Mouse (Mus musculus): ENCODE measurements around the gene Rbms3.

The Rbms3 gene

DNA sequence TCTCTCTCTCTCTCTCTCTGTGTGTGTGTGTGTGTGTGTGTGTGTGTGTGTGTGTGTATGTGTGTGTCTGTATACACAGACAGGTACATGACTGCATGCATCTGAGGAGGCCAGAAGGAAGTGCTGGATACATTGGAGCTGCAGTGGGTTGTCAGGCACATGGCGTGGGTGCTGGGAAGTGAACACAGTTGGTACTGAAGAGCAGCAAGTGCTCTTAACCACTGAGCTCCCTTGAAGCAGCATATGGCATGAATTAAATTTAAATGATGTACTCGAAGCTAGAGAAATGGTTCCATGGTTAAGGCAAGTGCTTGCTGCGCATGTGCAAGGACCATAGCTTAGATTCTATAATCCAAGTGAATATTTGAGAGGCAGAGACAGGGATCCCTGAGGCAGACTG, 772.6 kb downstream of the Rbms3 start:
- intact Hi-C loops (cut with DNase I), result no loop called here

DNA sequence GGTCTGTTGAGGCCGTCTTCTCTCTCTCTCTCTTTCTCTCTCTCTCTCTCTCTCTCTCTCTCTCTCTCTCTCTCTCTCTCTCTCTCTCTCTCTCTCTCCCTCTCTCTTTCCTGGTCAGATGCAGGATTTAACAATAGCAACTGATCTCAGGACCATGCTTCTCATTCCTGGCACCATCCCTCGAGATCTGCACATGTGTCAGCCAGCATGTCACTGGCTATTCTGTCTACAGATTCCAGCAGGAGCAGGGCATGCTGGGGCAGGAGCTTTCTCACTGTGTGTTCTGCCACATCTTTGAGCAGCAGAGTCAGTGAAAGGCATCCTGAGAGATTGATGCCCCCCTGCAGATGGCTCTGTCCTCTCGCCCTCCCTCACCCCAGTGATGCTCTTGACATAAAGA, 774.0 kb downstream of the Rbms3 start:
- intact Hi-C loops (cut with DNase I), result no loop called here

- intact Hi-C loops (cut with DNase I), result no loop called here
Observed at GRCm38 (mm10) chr9:116848905-116849304, 780.8 kb downstream of the Rbms3 start.

- intact Hi-C loops (cut with DNase I), result no loop called here
Observed at GRCm38 (mm10) chr9:116848166-116848565, 781.5 kb downstream of the Rbms3 start.

- intact Hi-C loops (cut with DNase I), result no loop called here
Observed at GRCm38 (mm10) chr9:116847241-116848135, 782.2 kb downstream of the Rbms3 start.

- intact Hi-C loops (cut with DNase I), result no loop called here
Observed at GRCm38 (mm10) chr9:116834949-116835348, 794.8 kb downstream of the Rbms3 start.

DNA sequence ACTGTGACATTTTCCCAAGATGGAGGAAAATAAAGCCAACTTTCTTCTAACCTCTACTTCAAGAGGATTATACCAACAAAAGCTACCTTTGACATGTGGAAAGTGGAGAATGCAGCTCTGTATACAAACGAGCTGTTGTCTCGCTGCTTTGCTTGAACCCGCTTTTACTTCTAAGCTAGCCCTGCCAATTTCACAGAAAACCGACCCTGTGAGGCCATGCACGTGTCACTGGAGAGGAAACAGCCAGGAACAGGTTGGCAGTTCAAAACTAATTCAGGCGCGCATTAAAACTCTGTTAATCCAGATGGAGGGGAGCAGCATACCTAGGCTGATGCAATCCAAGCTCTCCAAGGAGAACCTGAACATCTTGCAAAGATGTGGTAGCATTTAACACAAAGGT, 796.0 kb downstream of the Rbms3 start:
- intact Hi-C loops (cut with DNase I), result no loop called here

- intact Hi-C loops (cut with DNase I), result no loop called here
Observed at GRCm38 (mm10) chr9:116832822-116833221, 796.9 kb downstream of the Rbms3 start.

DNA sequence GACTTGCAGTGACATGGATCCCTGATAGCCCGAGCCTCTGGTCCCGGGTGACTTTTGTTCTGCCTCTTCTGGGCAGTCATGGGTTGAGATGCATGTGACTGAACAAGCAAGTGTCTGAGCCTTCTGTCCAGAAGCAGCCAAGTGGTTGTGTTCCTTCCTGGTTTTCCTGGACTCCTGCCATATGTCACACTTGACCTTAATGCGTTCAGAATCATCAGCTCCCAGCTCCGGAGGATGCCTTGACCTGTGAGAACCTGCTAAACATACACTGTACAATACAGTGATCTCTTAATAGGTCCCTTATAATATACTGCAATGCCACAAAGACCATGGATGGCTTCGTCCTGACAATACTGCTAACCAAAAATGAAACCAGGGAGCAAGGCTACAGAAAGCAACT, 798.3 kb downstream of the Rbms3 start:
- intact Hi-C loops (cut with DNase I), result no loop called here

GRCm38 (mm10) chr9:116829929-116830328, 799.8 kb downstream of the Rbms3 start:
- intact Hi-C loops (cut with DNase I), result no loop called here

- intact Hi-C loops (cut with DNase I), result no loop called here
Observed at GRCm38 (mm10) chr9:116821601-116822000, 808.1 kb downstream of the Rbms3 start.

DNA sequence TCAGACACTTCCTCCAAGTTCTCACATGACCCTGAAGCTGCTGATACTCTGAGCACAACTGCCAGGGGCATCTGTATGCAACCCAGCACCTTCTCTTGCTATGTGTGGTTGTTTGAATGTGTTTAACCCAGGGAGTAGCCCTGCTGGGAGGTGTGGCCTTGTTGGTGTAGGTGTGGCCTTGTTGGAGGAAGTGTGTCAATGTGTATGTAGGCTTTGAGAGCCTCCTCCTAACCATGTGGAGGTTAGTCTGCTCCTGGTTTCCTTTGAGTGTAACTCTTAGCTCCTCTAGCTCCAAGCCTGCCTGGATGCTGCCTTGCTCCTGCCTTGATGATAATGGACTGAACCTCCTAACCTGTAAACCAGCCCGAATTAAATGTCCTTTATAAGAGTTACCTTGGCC, 812.5 kb downstream of the Rbms3 start:
- intact Hi-C loops (cut with DNase I), result no loop called here

GRCm38 (mm10) chr9:116814495-116815094, 815.1 kb downstream of the Rbms3 start:
- intact Hi-C loops (cut with DNase I), result no loop called here

DNA sequence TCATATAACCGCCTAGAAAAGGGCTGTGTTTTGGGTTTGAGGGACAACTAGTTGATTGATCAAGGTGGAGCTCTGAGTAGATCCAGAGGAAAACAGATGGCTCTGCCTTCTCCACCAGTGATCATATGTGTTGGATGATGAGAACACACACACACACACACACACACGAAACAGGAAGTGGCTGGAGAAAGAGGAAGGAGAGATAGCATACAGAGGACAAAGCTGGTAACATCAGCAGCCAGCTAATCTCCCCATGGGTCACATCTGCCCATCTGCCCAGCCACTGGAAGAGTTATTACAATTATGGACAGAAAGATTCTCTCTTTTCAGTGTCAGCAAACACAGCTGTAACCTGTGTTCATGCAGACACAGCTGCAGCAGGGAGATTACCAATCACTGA, 816.3 kb downstream of the Rbms3 start:
- intact Hi-C loops (cut with DNase I), result no loop called here

- intact Hi-C loops (cut with DNase I), result no loop called here
Observed at GRCm38 (mm10) chr9:116809260-116809659, 820.5 kb downstream of the Rbms3 start.

DNA sequence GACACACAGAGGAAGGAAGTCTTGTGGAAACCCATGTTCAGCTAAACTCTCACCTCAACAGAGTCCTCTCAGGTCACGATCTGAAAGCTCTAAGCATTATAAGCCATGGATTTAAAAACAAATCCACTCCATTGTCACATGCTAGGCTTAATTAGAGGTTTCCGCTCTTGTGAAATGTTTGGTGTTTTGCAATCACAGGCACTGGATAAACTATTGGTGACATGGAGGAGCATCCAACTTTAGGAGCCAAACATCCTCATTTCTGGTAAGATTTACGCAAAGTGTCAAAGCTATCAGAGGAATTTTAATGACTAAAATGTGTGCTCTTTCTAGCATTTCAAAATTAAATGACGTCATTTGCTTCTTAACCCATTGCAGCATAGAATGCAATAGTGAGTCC, 821.3 kb downstream of the Rbms3 start:
- intact Hi-C loops (cut with DNase I), result no loop called here

GRCm38 (mm10) chr9:116807166-116808081, 822.3 kb downstream of the Rbms3 start:
- intact Hi-C loops (cut with DNase I), result no loop called here

DNA sequence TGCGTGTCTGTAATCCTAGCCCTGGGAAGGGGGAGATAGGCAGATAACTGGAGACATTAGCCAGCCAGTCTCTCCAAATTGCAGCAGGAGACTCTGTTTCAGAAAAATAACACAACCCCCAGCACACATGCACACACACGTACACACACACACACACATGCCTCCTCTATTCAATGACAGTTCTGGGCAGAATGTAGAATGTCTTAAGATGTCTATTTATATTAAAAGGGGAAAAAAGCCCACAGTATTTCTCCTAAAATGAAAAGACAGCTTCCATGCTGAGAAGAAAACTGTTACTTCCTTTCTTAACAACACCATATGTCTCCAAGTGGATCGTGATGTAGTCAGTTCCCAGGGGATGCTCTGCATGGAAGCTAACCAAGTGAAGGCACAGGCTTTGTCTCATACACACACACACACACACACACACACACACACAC, 826.4 kb downstream of the Rbms3 start:
- intact Hi-C loops (cut with DNase I), result no loop called here

DNA sequence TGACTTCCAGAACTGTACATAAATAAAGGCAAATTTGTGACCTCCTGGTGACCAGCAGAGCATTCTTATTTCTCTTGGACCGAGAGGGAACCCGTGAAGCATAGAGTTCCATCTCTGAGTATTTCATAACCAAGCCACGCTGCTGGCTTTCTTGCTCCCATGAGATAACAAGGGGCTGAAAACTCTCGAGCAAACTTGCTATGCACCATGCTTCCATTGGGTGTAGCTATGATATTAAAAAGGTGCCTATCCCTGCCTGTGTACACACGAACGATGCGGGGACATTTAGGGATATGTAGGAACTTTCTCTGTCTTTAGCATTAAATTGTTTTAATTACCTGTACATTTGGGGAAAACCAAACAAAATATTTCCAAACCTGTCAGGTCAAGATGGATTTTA, 827.1 kb downstream of the Rbms3 start:
- intact Hi-C loops (cut with DNase I), result no loop called here

DNA sequence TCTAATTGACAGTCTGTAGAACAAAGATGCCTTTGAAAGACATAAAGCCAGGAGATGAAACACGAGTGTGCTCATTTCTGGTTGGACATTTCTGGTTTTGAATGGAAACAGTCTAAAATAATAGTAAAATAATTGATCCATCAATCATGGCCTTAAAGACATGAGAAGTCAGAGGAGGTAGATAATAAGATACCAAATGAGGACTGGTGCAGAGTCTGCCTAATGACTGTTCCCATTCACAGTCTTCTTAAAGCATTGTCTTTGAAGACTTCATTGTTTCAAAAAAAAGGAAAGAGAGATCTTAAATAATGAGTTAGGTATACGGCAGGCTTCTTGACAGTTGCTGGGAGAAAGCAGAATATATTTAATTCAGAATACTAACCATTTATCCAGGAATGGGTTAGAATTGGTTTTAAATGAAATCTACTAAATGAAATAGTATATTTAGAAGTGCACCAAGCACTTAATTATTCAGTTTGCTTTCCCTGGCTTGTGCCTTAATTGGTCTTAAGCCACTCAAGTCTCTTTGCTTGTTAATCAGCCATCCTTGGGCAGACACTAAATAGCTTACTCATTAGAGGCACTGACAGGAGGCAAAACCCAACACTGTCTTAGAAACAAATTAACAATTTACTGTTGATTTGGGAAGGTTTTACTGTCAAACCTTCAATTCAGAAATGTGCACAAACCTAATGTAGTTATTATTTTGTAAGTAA, 834.3 kb downstream of the Rbms3 start:
- intact Hi-C loops (cut with DNase I), result no loop called here

DNA sequence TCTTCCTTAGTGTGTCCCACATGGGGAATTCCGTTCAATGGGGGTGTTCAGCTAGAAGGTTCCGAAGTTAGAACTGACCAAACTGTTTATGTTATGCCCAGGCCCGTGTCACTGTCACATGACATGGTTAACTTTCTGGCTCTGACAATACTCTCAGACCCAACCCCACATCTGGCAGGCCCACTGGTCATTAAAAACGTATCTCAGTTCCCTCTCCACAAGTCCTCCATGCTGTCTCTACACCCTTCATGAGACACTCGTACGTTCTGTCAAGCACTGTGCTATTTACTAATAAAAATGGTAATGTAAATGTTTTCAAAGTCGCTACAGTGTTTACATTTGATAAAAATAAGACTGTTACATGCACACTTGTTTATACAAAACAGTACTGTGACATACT, 837.9 kb downstream of the Rbms3 start:
- intact Hi-C loops (cut with DNase I), result no loop called here
